ENCODE assay signal across 8 mouse cellular contexts in genomic region chr17:32113523-32114421, GRCm38 (mm10). TPM values are rescaled to one million over a fixed set of nuclear protein-coding genes. Genes with fewer than 3 reads are reported as not detected.
DNase-seq lines count a peak whose midpoint lies in the region; ATAC-seq and TF ChIP-seq lines count a peak whose summit lies in the region.

No protein-coding gene starts in this region.

- no peak for TF ChIP-seq POLR2A in limb, embryonic 14.5 days (IDR thresholded peaks at IDR 0.05; ENCODE audit: borderline replicate concordance, extremely low read depth, insufficient read depth, insufficient read length)

- no peak for ATAC-seq in CD4-positive, CD25-positive, alpha-beta regulatory T cell, adult 4 months
- ATAC-seq in hindbrain, embryonic 16.5 days, result peak; percentile 55
- ATAC-seq in limb, embryonic 14.5 days (ENCODE audit: low FRiP score, low read depth), result peak; percentile 38
- peak; percentile 49 for ATAC-seq in midbrain, embryonic 13.5 days
- ATAC-seq in stomach, embryonic 16.5 days (ENCODE audit: insufficient read depth, low FRiP score), result peak; percentile 52; the same call in 1 of the 2 replicates

- H3K9me3 ChIP-seq in hindbrain, embryonic 16.5 days (ENCODE audit: control insufficient read depth, low read length), result no peaks in the 10 kb centered on the region
- H3K9me3 ChIP-seq in limb, embryonic 14.5 days (ENCODE audit: control insufficient read depth, low read length), result no peaks in the 10 kb centered on the region
- H3K9me3 ChIP-seq in midbrain, embryonic 13.5 days, result no peaks in the 10 kb centered on the region
- no peaks in the 10 kb centered on the region for H3K9me3 ChIP-seq in stomach, embryonic 16.5 days (replicated peaks; ENCODE audit: control insufficient read depth, low read length)

- peak overlapping the region; percentile 64 for H3K4me3 ChIP-seq in hindbrain, embryonic 16.5 days (ENCODE audit: low read length)
- H3K4me3 ChIP-seq in limb, embryonic 14.5 days (replicated peaks; ENCODE audit: low read length), result peak overlapping the region; percentile 45
- peak overlapping the region; percentile 51 for H3K4me3 ChIP-seq in midbrain, embryonic 13.5 days (replicated peaks)
- H3K4me3 ChIP-seq in stomach, embryonic 16.5 days (replicated peaks; ENCODE audit: low read length), result peak overlapping the region; percentile 50

- no peaks in the 10 kb centered on the region for H3K27me3 ChIP-seq in hindbrain, embryonic 16.5 days (replicated peaks; ENCODE audit: control insufficient read depth, insufficient read depth, low read length)
- no peaks in the 10 kb centered on the region for H3K27me3 ChIP-seq in limb, embryonic 14.5 days (ENCODE audit: control insufficient read depth, insufficient read depth, low read length)
- peaks cover 27% of the 10 kb centered on the region for H3K27me3 ChIP-seq in midbrain, embryonic 13.5 days
- H3K27me3 ChIP-seq in stomach, embryonic 16.5 days (ENCODE audit: control insufficient read depth, insufficient read depth, low read length), result no peaks in the 10 kb centered on the region

- WGBS in hindbrain, embryonic 16.5 days, result under 1% methylated on average over 56 of the region's 56 CpGs
- WGBS in limb, embryonic 14.5 days, result 2% methylated on average over 56 of the region's 56 CpGs
- 1% methylated on average over 56 of the region's 56 CpGs for WGBS in midbrain, embryonic 13.5 days
- WGBS in stomach, embryonic 16.5 days, result 3% methylated on average over 56 of the region's 56 CpGs

- H3K27ac ChIP-seq in hindbrain, embryonic 16.5 days (ENCODE audit: low read depth, low read length), result peak overlapping the region; percentile 64
- H3K27ac ChIP-seq in limb, embryonic 14.5 days (replicated peaks; ENCODE audit: low read depth, low read length), result no peak overlapping the region
- no peak overlapping the region for H3K27ac ChIP-seq in midbrain, embryonic 13.5 days
- no peak overlapping the region for H3K27ac ChIP-seq in stomach, embryonic 16.5 days (ENCODE audit: low read length)

- peak overlapping the region; percentile 73 for H3K9ac ChIP-seq in hindbrain, embryonic 16.5 days (ENCODE audit: low read depth, low read length)
- H3K9ac ChIP-seq in limb, embryonic 14.5 days (ENCODE audit: low read depth, low read length, severe bottlenecking), result peak overlapping the region; percentile 55
- peak overlapping the region; percentile 62 for H3K9ac ChIP-seq in midbrain, embryonic 13.5 days (replicated peaks)
- peak overlapping the region; percentile 64 for H3K9ac ChIP-seq in stomach, embryonic 16.5 days (ENCODE audit: low read length)

- H3K4me2 ChIP-seq in hindbrain, embryonic 16.5 days (ENCODE audit: low read length), result peak overlapping the region; percentile 96
- H3K4me2 ChIP-seq in limb, embryonic 14.5 days (replicated peaks; ENCODE audit: low read depth, low read length, severe bottlenecking), result peak overlapping the region; percentile 93
- peak overlapping the region; percentile 95 for H3K4me2 ChIP-seq in midbrain, embryonic 13.5 days (replicated peaks)
- peak overlapping the region; percentile 85 for H3K4me2 ChIP-seq in stomach, embryonic 16.5 days (ENCODE audit: low read depth, low read length)

- peak; percentile 47 for DNase-seq in CD4-positive, CD25-positive, alpha-beta regulatory T cell, adult 2 months (ENCODE audit: low read depth, low spot score)
- peak; percentile 55 to 57 for DNase-seq in cerebellum, postnatal 10 days
- peak; percentile 62 for DNase-seq in gastrocnemius, postnatal 10 days
- peak; percentile 33 for DNase-seq in limb, embryonic 14.5 days (ENCODE audit: low spot score)

- H3K4me1 ChIP-seq in hindbrain, embryonic 16.5 days (ENCODE audit: control insufficient read depth, insufficient read depth, low read depth, low read length), result peaks cover 17% of the 10 kb centered on the region
- H3K4me1 ChIP-seq in limb, embryonic 14.5 days (ENCODE audit: control insufficient read depth, insufficient read depth, low read length), result peaks cover 19% of the 10 kb centered on the region
- H3K4me1 ChIP-seq in midbrain, embryonic 13.5 days (replicated peaks), result peaks cover 27% of the 10 kb centered on the region
- H3K4me1 ChIP-seq in stomach, embryonic 16.5 days (ENCODE audit: control insufficient read depth, insufficient read depth, low read length), result peaks cover 26% of the 10 kb centered on the region

- H3K36me3 ChIP-seq in hindbrain, embryonic 16.5 days (ENCODE audit: control insufficient read depth, insufficient read depth, low read length), result no peaks in the 10 kb centered on the region
- no peaks in the 10 kb centered on the region for H3K36me3 ChIP-seq in limb, embryonic 14.5 days (ENCODE audit: control insufficient read depth, insufficient read depth, low read length)
- H3K36me3 ChIP-seq in midbrain, embryonic 13.5 days, result no peaks in the 10 kb centered on the region
- no peaks in the 10 kb centered on the region for H3K36me3 ChIP-seq in stomach, embryonic 16.5 days (ENCODE audit: control insufficient read depth, insufficient read depth, low read length)

RNA-seq across cellular contexts. Expression of gene Notch3, which starts 52.9 kb away (rescaled TPM):
- polyA plus RNA-seq in CD4-positive, CD25-positive, alpha-beta regulatory T cell, adult 4 months (2017; shearing (Covaris generic)), result under 1 TPM in 1 of 2 experiments, not detected in 1; 0.05 TPM
- 10 to 100 TPM; 39.6 to 47.8 TPM for total RNA-seq in gastrocnemius, postnatal 10 days (2021)
- 7.2 and 8.6 TPM in 2 replicates for polyA plus RNA-seq in hindbrain, embryonic 16.5 days (2015; fragmentation: Nextera tagmentation; extraction: Ambion mirVana)
- polyA plus RNA-seq in limb, embryonic 14.5 days (2012; rRNA removed), result 50.0 and 77.6 TPM in 2 replicates
- polyA plus RNA-seq in limb, embryonic 14.5 days (2014; fragmentation: Nextera tagmentation; extraction: Ambion mirVana), result 17.7 and 19.4 TPM in 2 replicates
- 9.7 and 13.2 TPM in 2 replicates for polyA plus RNA-seq in midbrain, embryonic 13.5 days (2015; fragmentation: Nextera tagmentation; extraction: Ambion mirVana)
- 12.1 and 14.5 TPM in 2 replicates for polyA plus RNA-seq in stomach, embryonic 16.5 days (2015; fragmentation: Nextera tagmentation; extraction: Ambion mirVana)
